Mouse (Mus musculus) forebrain, embryonic 12.5 days (tissue): ENCODE measurements around the gene Dgkd. TPM values are rescaled to one million over a fixed set of nuclear protein-coding genes. Genes with fewer than 3 reads are reported as not detected.

Source experiments
- ATAC-seq: fragments of 200-750 bp; cut with Nextera tagmentation; 2 replicates; pipeline ENCODE4 v1.8.0; 2017; ENCODE audit warnings: moderate TSS enrichment; ENCODE audit not compliant: low FRiP score
- H3K27ac ChIP-seq: fragments of 300-500 bp; sonication (generic); 2 replicates; pipeline ENCODE4 v1.5.1; 2016; ENCODE audit warnings: mild to moderate bottlenecking
- H3K27me3 ChIP-seq: fragments of 300-500 bp; sonication (generic); 2 replicates; pipeline ENCODE4 v1.6.1; 2016; ENCODE audit warnings: mild to moderate bottlenecking
- H3K36me3 ChIP-seq: fragments of 300-500 bp; sonication (generic); replicated peaks from 2 replicates; pipeline ENCODE4 v1.6.1; 2016; ENCODE audit warnings: mild to moderate bottlenecking
- H3K4me1 ChIP-seq: fragments of 300-500 bp; sonication (generic); 2 replicates; pipeline ENCODE4 v1.6.1; 2016
- H3K4me2 ChIP-seq: fragments of 300-500 bp; sonication (generic); 2 replicates; pipeline ENCODE4 v1.6.1; 2016; ENCODE audit warnings: mild to moderate bottlenecking, moderate library complexity
- H3K4me3 ChIP-seq: fragments of 300-500 bp; sonication (generic); replicated peaks from 2 replicates; pipeline ENCODE4 v1.5.1; 2016; ENCODE audit warnings: mild to moderate bottlenecking
- H3K9ac ChIP-seq: fragments of 300-500 bp; sonication (generic); 2 replicates; pipeline ENCODE4 v1.6.1; 2016; ENCODE audit warnings: mild to moderate bottlenecking
- H3K9me3 ChIP-seq: fragments of 300-500 bp; sonication (generic); 2 replicates; pipeline ENCODE4 v1.6.1; 2016
- WGBS: fragments of 180-500 bp; shearing (Covaris S2); methylation state at CpG from one replicate; pipeline ENCODE4 v1.1.7; 2016; 5-methylcytosine and 5-hydroxymethylcytosine counted together
- polyA plus RNA-seq: library from polyadenylated mRNA; unstranded; fragments of >200 nt; fragmentation: Nextera tagmentation; extraction: Ambion mirVana; gene quantifications from 2 replicates; pipeline ENCODE4 v1.2.1, GENCODE M21; 2016

Dgkd gene
- polyA plus RNA-seq, 1 experiment from 2014 or later, result 43.2 TPM

DNA sequence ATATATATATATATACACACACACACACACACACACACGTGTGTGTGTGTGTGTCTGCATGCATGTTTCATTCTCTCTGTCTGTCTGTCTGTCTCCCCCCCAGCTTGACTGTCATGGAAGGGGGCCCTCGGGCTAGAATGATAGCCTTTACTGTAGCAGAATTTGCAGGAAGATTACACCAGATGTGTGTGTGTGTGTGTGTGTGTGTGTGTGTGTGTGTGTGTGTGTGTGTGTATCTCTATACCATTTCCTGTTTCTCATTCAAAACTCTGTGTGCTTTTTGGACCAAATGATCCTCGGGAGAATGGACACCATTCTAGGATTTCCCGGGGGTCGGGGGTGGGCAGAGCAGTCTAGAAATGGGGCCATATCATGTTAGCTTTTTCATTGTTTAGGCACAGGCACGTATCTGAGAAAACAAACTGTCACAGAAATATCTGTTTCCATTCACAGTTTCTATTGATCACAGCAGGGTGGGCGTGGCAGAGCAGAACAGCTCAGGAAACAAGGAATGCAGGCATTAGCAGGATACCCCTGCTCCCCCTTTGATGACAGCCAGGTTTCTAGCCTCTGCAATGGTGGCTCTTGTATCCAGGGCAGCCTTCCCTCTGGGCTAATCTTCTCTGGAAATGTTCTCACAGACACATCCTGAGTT lies 24.0 kb upstream of the Dgkd start:
- Histone ChIP-seq H3K27me3 (no peaks in the 10 kb centered on the region), H3K4me3 (no peak overlapping the region), H3K9ac (no peak overlapping the region), H3K9me3 (no peaks in the 10 kb centered on the region), H3K36me3 (no peaks in the 10 kb centered on the region), H3K4me2 (no peak overlapping the region), H3K27ac (no peak overlapping the region), H3K4me1 (peaks cover 5% of the 10 kb centered on the region; the same call in 1 of the 2 replicates)
- WGBS, result 42% methylated on average over 7 of the region's 7 CpGs
- no peak for ATAC-seq

DNA sequence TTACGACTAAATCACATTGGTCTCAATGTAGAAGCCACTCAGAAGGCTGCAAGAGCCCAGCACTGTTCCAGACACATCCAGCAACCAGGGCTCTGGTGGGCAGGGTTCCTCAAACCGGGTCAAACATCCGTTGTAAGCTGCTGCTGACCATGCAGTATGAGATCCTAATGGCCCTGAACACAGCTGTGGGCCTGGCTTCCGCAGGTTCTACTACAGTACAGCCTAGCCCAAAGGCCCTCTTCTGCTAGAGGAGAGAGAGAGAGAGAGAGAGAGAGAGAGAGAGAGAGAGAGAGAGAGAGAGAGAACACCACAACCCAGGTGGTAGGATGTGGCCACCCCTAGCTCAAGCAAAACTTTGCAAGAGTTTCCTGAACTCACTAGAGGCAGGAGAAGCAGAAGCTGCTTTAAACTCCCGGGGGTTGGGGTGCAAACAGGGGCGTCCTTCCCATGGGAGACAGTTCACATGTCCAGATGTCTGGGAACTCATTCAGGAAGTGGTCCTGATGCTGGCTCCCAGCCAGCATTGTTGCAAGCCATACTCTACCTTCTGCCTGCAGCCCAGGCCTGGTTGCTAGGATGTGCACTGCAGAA lies 23.4 kb upstream of the Dgkd start:
- Histone ChIP-seq H3K4me3 (no peak overlapping the region), H3K27ac (no peak overlapping the region), H3K4me1 (peaks cover 5% of the 10 kb centered on the region; the same call in 1 of the 2 replicates), H3K9me3 (no peaks in the 10 kb centered on the region), H3K27me3 (no peaks in the 10 kb centered on the region), H3K9ac (no peak overlapping the region), H3K4me2 (no peak overlapping the region), H3K36me3 (no peaks in the 10 kb centered on the region)
- WGBS, result 64% methylated on average over 6 of the region's 6 CpGs
- no peak for ATAC-seq

DNA sequence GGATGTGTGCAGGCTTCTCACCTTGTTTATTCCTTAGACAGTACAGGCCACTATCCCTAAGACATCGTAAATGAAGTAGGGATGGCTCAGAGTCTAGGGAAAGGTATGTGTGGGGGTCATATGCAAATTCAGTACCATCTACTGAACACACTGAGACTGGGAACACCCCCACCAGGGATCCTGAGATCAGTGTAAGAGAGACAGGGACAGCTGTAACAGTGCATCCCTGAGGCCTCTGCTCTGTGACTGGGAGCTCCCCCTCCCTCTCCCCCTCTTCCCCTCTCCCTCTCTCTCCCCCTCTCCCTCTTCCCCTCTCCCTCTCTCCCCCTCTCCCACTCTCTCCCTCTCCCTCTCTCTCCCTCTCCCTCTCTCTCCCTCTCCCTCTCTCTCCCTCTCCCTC lies 16.6 kb upstream of the Dgkd start:
- no peak overlapping the region for H3K4me3 ChIP-seq
- H3K4me2 ChIP-seq, result no peak overlapping the region
- H3K4me1 ChIP-seq, result no peaks in the 10 kb centered on the region
- no peak overlapping the region for H3K9ac ChIP-seq
- H3K36me3 ChIP-seq, result no peaks in the 10 kb centered on the region
- 76% methylated on average over 1 of the region's 1 CpGs for WGBS
- no peaks in the 10 kb centered on the region; the same call in 1 of the 2 replicates for H3K27me3 ChIP-seq
- no peak overlapping the region for H3K27ac ChIP-seq
- H3K9me3 ChIP-seq, result no peaks in the 10 kb centered on the region
- no peak for ATAC-seq

DNA sequence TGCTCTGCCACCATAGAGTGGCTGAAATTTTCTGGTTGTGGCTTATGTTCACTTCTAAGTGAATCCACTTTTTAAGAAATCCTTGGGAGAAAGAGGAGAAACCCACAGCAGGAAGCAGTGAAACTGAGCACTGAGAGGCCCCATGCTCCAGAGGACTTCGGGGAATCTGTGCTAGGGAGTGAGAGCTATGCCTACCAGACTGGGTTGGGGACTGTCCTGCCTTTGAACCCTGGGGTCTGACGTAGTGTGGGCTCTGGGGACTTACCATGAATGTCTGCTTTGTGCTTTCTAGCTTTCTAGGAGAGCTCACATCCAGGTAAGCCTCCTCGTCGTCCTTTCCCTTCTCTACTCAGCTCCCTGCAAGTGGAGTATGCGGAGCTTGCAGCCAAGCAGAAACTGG lies 16.1 kb upstream of the Dgkd start:
- Histone ChIP-seq H3K4me3 (no peak overlapping the region), H3K27ac (no peak overlapping the region), H3K4me2 (no peak overlapping the region), H3K9ac (no peak overlapping the region), H3K36me3 (no peaks in the 10 kb centered on the region), H3K27me3 (no peaks in the 10 kb centered on the region; the same call in 1 of the 2 replicates), H3K9me3 (no peaks in the 10 kb centered on the region), H3K4me1 (no peaks in the 10 kb centered on the region)
- WGBS, result 39% methylated on average over 5 of the region's 5 CpGs
- ATAC-seq, result no peak

DNA sequence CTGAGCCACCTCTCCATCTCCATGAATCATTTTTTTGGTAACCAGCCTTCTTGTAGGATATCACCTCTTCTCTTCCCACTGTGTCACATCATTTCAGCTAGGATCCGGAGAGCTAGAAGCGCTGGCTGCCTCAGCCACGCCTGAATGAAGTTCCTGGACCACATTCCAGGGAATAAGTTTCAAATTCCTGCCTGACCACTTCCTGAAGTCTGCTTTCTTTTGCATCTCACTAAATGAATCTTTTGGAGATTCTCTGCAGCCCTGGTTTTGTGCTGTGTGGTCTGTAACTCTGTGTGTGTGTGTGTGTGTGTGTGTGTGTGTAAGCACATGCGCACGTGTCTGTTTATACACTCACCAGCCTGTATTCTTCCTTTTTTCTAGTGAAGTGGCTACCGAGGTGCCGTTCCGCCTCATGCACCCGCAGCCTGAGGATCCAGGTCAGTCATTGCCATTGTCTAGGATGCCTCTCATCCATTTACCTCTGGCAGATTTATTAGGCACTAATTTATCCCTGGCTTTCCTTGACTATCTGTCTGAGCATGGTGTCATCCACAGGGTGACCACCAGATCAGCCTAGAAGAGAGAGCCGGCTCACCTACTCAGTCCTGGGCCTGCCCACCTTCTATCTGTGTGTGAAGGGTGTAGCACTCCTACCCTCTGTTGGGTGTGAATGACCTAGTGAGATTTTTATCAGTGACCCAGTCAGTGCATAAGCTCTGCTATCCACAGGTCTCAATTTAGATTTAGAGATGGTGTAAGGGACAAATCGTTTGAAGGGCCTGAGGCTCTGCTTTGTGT lies 12.5 kb upstream of the Dgkd start:
- no peak overlapping the region for H3K4me3 ChIP-seq
- no peaks in the 10 kb centered on the region for H3K9me3 ChIP-seq
- H3K4me2 ChIP-seq, result no peak overlapping the region
- WGBS, result 87% methylated on average over 11 of the region's 11 CpGs
- no peak overlapping the region for H3K27ac ChIP-seq
- no peaks in the 10 kb centered on the region; the same call in 1 of the 2 replicates for H3K27me3 ChIP-seq
- ATAC-seq, result no peak
- no peaks in the 10 kb centered on the region for H3K4me1 ChIP-seq
- no peaks in the 10 kb centered on the region for H3K36me3 ChIP-seq
- no peak overlapping the region for H3K9ac ChIP-seq

DNA sequence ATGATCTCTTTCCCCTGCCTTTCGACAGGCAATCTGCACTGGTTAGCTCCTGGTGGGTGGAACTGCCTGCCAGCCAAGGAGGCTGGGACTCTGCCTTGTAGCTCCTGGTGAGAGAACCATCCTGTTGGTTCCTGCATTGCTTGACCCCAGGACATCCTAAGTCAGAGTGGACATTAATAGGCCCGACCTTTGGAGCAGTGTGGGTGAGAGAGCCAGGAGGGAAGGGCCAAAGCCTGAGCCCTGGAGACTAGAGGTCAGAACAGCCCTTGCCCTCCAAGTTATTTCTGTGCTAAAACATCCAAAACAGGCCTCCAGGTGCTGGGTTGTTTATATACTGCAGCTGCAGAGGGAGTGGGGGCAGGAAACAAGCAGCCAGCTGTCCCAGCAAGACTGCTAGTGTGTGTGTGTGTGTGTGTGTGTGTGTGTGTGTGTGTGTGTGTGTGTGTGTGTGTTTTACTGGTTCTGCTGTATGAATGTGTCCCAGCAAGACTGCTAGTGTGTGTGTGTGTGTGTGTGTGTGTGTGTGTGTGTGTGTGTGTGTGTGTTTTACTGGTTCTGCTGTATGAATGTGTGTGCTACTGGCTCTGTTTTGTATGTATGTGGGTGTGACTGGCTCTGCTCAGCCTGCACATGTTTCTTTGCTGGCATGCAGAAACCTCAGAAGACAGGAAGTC lies 6.1 kb upstream of the Dgkd start:
- Histone ChIP-seq H3K9ac (no peak overlapping the region), H3K27me3 (no peaks in the 10 kb centered on the region; the same call in 1 of the 2 replicates), H3K4me3 (no peak overlapping the region), H3K36me3 (no peaks in the 10 kb centered on the region), H3K4me1 (no peaks in the 10 kb centered on the region), H3K4me2 (no peak overlapping the region), H3K27ac (no peak overlapping the region), H3K9me3 (no peaks in the 10 kb centered on the region)
- WGBS, result 67% methylated on average over 2 of the region's 2 CpGs
- no peak for ATAC-seq

DNA sequence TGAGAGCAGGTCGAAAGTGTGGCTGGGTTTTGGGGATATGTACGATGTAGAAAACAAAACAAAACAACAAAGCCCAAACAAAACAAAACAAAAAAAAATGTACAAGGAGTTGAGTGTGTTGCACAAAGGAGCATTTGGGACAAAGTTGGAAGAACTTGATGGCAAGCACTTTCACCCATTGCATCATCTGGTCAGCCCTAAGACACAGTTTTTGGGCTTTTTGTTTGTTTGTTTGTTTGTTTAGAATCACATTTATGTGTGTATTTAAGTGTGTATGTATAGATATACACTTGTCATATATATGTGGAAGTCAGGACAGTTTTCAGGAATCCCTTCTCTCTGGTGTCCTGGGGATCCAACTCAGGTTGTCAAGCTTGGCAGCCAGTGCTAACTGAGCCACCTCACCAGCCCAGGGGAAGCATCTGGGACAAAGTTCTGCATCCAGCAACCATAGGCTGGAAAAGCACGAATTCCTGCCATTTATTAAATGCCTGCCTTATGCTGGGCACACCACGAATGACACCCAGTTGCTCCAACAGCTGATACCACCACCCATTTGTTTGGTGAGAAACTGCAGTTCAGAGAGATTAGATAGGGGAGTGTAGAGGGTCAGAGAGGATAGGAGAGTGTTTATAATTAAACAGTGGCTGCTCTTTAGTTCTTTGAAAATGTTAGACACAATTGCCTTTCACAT lies 5.5 kb upstream of the Dgkd start:
- no peak overlapping the region for H3K4me3 ChIP-seq
- H3K9ac ChIP-seq, result no peak overlapping the region
- 77% methylated on average over 4 of the region's 4 CpGs for WGBS
- no peaks in the 10 kb centered on the region; the same call in 1 of the 2 replicates for H3K27me3 ChIP-seq
- no peaks in the 10 kb centered on the region for H3K9me3 ChIP-seq
- ATAC-seq, result no peak
- H3K4me2 ChIP-seq, result no peak overlapping the region
- no peaks in the 10 kb centered on the region for H3K36me3 ChIP-seq
- H3K27ac ChIP-seq, result no peak overlapping the region
- H3K4me1 ChIP-seq, result peaks cover 2% of the 10 kb centered on the region; the same call in 1 of the 2 replicates

DNA sequence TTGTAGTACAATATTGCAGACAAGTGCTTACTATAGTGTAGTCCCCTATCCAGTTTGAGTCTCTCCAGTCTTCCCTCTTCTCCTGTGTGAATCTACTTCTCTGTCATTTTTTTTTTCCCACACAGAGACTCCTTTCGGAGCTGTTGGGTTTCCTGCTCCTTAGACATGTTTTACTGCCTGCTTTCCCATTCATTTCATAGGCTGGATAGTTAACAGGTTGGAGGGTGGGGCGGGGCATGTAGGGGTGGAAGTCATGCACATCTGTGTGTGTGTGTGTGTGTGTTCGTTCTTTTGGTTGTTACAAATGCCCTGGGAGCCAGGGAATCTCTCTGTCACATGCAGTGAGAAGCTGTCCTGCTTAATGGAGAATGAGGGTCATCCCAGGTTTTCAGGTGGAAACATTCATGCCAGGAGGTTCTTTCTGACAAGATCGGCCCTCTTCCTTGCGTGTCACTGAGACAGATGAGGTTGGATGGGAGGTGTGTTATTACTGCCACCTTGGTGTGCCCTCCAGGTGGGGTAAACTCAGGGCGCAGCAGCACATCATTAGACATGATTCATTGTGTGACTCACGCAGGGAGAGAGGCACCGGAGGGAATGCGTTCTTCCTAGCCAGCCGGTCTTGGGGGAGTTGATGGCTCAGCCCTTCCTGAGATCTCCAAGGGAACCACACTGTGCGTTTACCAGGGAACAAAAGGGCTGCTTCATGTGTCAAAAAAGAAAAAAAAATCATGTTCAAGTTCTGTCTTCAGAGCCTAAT lies 4.7 kb upstream of the Dgkd start:
- WGBS, result 63% methylated on average over 11 of the region's 11 CpGs
- no peaks in the 10 kb centered on the region; the same call in 1 of the 2 replicates for H3K27me3 ChIP-seq
- H3K36me3 ChIP-seq, result no peaks in the 10 kb centered on the region
- no peak overlapping the region for H3K4me3 ChIP-seq
- no peak overlapping the region for H3K9ac ChIP-seq
- H3K4me2 ChIP-seq, result no peak overlapping the region
- ATAC-seq, result no peak
- H3K4me1 ChIP-seq, result peaks cover 4% of the 10 kb centered on the region; the same call in 1 of the 2 replicates
- no peaks in the 10 kb centered on the region for H3K9me3 ChIP-seq
- no peak overlapping the region for H3K27ac ChIP-seq

DNA sequence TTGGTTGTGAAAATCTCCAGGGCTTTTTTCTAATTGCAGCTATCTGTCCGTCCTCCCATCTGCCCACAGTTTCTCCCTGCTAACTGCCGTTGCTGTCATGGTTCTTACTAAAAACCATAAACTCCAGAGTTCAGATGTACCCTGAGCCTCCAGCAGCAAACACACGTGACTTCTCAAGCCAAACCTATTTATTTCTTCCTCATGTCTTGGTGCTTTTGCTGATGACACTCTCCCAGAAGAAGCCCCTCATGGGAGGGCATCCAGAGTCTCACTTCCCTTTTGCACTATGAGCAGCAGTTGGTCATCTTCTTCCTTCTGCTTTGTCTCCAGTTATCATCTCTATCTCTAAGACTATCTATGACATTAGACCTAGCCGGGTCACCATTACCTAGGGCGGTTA lies 3.8 kb upstream of the Dgkd start:
- Histone ChIP-seq H3K9ac (no peak overlapping the region), H3K9me3 (no peaks in the 10 kb centered on the region), H3K27ac (no peak overlapping the region), H3K4me3 (no peak overlapping the region), H3K4me1 (peaks cover 9% of the 10 kb centered on the region), H3K36me3 (no peaks in the 10 kb centered on the region), H3K4me2 (no peak overlapping the region), H3K27me3 (no peaks in the 10 kb centered on the region; the same call in 1 of the 2 replicates)
- ATAC-seq, result no peak
- 84% methylated on average over 5 of the region's 5 CpGs for WGBS

DNA sequence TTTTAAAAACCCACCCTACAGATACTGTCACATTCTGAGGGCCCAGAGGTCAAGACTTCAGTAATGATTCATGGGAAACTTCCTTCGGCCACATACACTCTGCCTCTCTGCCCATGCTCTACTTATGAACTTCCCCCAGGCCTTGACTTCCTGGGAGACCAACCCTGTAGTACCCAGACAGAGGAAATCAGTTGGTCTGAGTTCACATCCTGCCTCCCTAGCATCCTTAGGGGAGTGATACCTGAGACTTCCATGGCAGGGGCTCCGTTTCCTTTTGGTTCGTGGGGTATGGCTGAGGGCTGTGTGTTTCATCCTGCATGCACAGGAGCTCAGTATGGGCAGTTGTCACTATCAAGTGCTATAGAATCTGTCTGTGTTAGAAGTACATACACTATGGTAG lies 1.7 kb upstream of the Dgkd start:
- H3K27ac ChIP-seq, result no peak overlapping the region
- no peak overlapping the region for H3K9ac ChIP-seq
- WGBS, result 98% methylated on average over 3 of the region's 3 CpGs
- no peaks in the 10 kb centered on the region for H3K36me3 ChIP-seq
- ATAC-seq, result no peak
- H3K9me3 ChIP-seq, result no peaks in the 10 kb centered on the region
- H3K4me1 ChIP-seq, result peaks cover 23% of the 10 kb centered on the region
- no peak overlapping the region for H3K4me2 ChIP-seq
- H3K27me3 ChIP-seq, result no peaks in the 10 kb centered on the region; the same call in 1 of the 2 replicates
- H3K4me3 ChIP-seq, result no peak overlapping the region

DNA sequence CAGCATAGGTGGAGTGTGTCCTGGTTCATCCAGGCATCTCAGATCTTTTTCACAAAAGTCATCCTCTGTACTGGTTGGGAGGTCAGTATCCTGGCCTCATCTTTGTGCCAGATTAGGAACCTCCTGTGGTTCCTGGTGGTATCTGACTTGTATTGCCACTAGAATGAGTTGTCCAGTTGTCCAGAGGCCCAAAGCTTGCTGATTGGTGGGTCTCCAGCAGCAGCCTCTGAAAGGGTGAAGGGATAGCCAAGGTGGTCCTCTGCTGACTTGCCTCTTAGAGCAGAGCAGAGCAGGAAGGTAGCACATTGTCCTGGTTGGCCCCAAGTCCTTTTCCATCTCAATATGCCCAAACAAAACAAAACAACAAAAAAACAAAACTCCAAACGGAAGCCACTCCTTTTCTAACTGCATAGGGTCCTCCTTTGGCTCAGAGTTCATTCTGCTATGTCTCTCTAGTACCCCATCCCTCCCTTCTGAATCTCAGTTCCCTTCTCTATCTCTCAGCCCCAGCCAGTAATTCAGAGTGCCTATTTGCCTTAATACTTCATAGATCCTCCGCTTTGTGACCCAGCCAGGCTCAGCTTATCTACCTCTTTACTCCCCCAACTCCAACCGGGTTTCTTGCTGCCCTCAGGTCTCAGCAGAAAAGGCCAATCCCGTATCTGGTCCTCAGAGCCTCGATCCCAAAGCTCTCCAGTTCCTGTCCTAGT lies 851 bp upstream of the Dgkd start:
- peak overlapping the region; percentile 96; the same call in 1 of the 2 replicates for H3K9ac ChIP-seq
- no peaks in the 10 kb centered on the region for H3K9me3 ChIP-seq
- WGBS, result 57% methylated on average over 5 of the region's 5 CpGs
- H3K4me1 ChIP-seq, result peaks cover 23% of the 10 kb centered on the region
- H3K27ac ChIP-seq, result no peak overlapping the region
- H3K4me3 ChIP-seq, result peak overlapping the region; percentile 98
- no peaks in the 10 kb centered on the region for H3K36me3 ChIP-seq
- peak overlapping the region; percentile 94 for H3K4me2 ChIP-seq
- no peaks in the 10 kb centered on the region; the same call in 1 of the 2 replicates for H3K27me3 ChIP-seq
- no peak for ATAC-seq
